Mouse (Mus musculus) hindbrain, embryonic 10.5 days (tissue): Measurements from ENCODE around the gene Iqce. TPM values are rescaled to one million over a fixed set of nuclear protein-coding genes. Genes with fewer than 3 reads are reported as not detected.

Source experiments
- DNase-seq: peaks from one replicate; pipeline ENCODE4 v3.0.0-alpha.2; 2017; ENCODE audit warnings: low spot score
- H3K27ac ChIP-seq: fragments of 300-500 bp; sonication (generic); 2 replicates; pipeline ENCODE4 v1.5.1; 2016; ENCODE audit warnings: mild to moderate bottlenecking, moderate library complexity
- H3K27me3 ChIP-seq: fragments of 300-500 bp; sonication (generic); 2 replicates; pipeline ENCODE4 v1.6.1; 2016; ENCODE audit warnings: mild to moderate bottlenecking; ENCODE audit not compliant: poor library complexity, insufficient read depth, severe bottlenecking
- H3K36me3 ChIP-seq: fragments of 300-500 bp; sonication (generic); 2 replicates; pipeline ENCODE4 v1.6.1; 2016; ENCODE audit warnings: mild to moderate bottlenecking, moderate library complexity
- H3K4me1 ChIP-seq: fragments of 300-500 bp; sonication (generic); replicated peaks from 2 replicates; pipeline ENCODE4 v1.6.1; 2016; ENCODE audit warnings: mild to moderate bottlenecking
- H3K4me3 ChIP-seq: fragments of 300-500 bp; sonication (generic); 2 replicates; pipeline ENCODE4 v1.5.1; 2016; ENCODE audit warnings: mild to moderate bottlenecking, moderate library complexity
- H3K9me3 ChIP-seq: fragments of 300-500 bp; sonication (generic); 2 replicates; pipeline ENCODE4 v1.6.1; 2016; ENCODE audit warnings: mild to moderate bottlenecking, moderate library complexity
- WGBS: fragments of 180-500 bp; shearing (Covaris S2); methylation state at CpG from one replicate; pipeline ENCODE4 v1.1.7; 2016; 5-methylcytosine and 5-hydroxymethylcytosine counted together
- polyA plus RNA-seq: library from polyadenylated mRNA; unstranded; fragments of >200 nt; fragmentation: Nextera tagmentation; extraction: Ambion mirVana; gene quantifications from 2 replicates; pipeline ENCODE4 v1.2.1, GENCODE M21; 2016

Gene Iqce
- polyA plus RNA-seq, 1 experiment from 2014 or later: 29.1 TPM

- no peak overlapping the region for H3K4me3 ChIP-seq
- H3K27ac ChIP-seq: no peak overlapping the region
- no peaks in the 10 kb centered on the region for H3K9me3 ChIP-seq
- WGBS: 86% methylated on average over 11 of the region's 11 CpGs
- DNase-seq: no peak
- H3K27me3 ChIP-seq: peaks cover 29% of the 10 kb centered on the region
- H3K4me1 ChIP-seq: peaks cover 13% of the 10 kb centered on the region
- H3K36me3 ChIP-seq: no peaks in the 10 kb centered on the region
Observed at GRCm38 (mm10) chr5:140731040-140731797, 29.0 kb upstream of the Iqce start.

GRCm38 (mm10) chr5:140726946-140727740 lies 25.0 kb upstream of the Iqce start:
- Histone ChIP-seq H3K4me3 (no peak overlapping the region), H3K4me1 (0 out of 2 replicates have a peak, but pooled peaks cover 5% of the 10 kb centered on the region), H3K36me3 (no peaks in the 10 kb centered on the region), H3K9me3 (no peaks in the 10 kb centered on the region), H3K27ac (peak overlapping the region; percentile 23; the same call in 1 of the 2 replicates), H3K27me3 (no peaks in the 10 kb centered on the region)
- DNase-seq: no peak
- WGBS: 81% methylated on average over 17 of the region's 17 CpGs

- H3K27me3 ChIP-seq: no peaks in the 10 kb centered on the region
- H3K36me3 ChIP-seq: no peaks in the 10 kb centered on the region
- no peaks in the 10 kb centered on the region for H3K9me3 ChIP-seq
- no peak overlapping the region for H3K4me3 ChIP-seq
- no peak for DNase-seq
- 0 out of 2 replicates have a peak, but pooled peaks cover 5% of the 10 kb centered on the region for H3K4me1 ChIP-seq
- WGBS: 86% methylated on average over 7 of the region's 7 CpGs
- no peak overlapping the region for H3K27ac ChIP-seq
Observed at GRCm38 (mm10) chr5:140726062-140726839, 24.1 kb upstream of the Iqce start.

GRCm38 (mm10) chr5:140723822-140724221 lies 21.6 kb upstream of the Iqce start, which contains the start of gene Amz1:
TSS of gene Amz1 (plus strand) at chr5:140724127.
- no peak within 1 kb of the TSS for H3K4me3 ChIP-seq
- no peak within 1 kb of the TSS for H3K27ac ChIP-seq
- 81% methylated on average over 13 of the region's 13 CpGs for WGBS
- H3K4me1 ChIP-seq: 0 out of 2 replicates have a peak, but pooled peaks cover 5% of the 10 kb centered on the region
- no peaks in the 10 kb centered on the region for H3K9me3 ChIP-seq
- H3K27me3 ChIP-seq: no peaks in the 10 kb centered on the region
- H3K36me3 ChIP-seq: peaks cover 15% of the 10 kb centered on the region
- no peak for DNase-seq

- Histone ChIP-seq H3K9me3 (no peaks in the 10 kb centered on the region), H3K4me3 (no peak overlapping the region), H3K27me3 (no peaks in the 10 kb centered on the region), H3K4me1 (0 out of 2 replicates have a peak, but pooled peaks cover 5% of the 10 kb centered on the region), H3K36me3 (peaks cover 32% of the 10 kb centered on the region), H3K27ac (no peak overlapping the region)
- DNase-seq: no peak
- 85% methylated on average over 3 of the region's 3 CpGs for WGBS
Observed at GRCm38 (mm10) chr5:140722121-140722520, 19.9 kb upstream of the Iqce start.

- 86% methylated on average over 7 of the region's 7 CpGs for WGBS
- Histone ChIP-seq H3K27me3 (no peaks in the 10 kb centered on the region), H3K27ac (no peak overlapping the region), H3K36me3 (peaks cover 45% of the 10 kb centered on the region), H3K9me3 (no peaks in the 10 kb centered on the region), H3K4me1 (no peaks in the 10 kb centered on the region), H3K4me3 (no peak overlapping the region)
- no peak for DNase-seq
Observed at GRCm38 (mm10) chr5:140720773-140721172, 18.6 kb upstream of the Iqce start.

GRCm38 (mm10) chr5:140711040-140711439 lies 8.9 kb upstream of the Iqce start:
- 87% methylated on average over 5 of the region's 5 CpGs for WGBS
- Histone ChIP-seq H3K27me3 (no peaks in the 10 kb centered on the region), H3K9me3 (no peaks in the 10 kb centered on the region), H3K4me3 (no peak overlapping the region), H3K36me3 (peaks cover 83% of the 10 kb centered on the region), H3K27ac (no peak overlapping the region), H3K4me1 (peaks cover 2% of the 10 kb centered on the region)
- DNase-seq: no peak

- Histone ChIP-seq H3K36me3 (peaks cover 76% of the 10 kb centered on the region), H3K27me3 (no peaks in the 10 kb centered on the region)
- 91% methylated on average over 6 of the region's 6 CpGs for WGBS
Observed at GRCm38 (mm10) chr5:140710315-140710714, 8.1 kb upstream of the Iqce start.

GRCm38 (mm10) chr5:140705501-140706171 lies 3.5 kb upstream of the Iqce start:
- 62% methylated on average over 7 of the region's 7 CpGs for WGBS
- H3K9me3 ChIP-seq: no peaks in the 10 kb centered on the region
- peak overlapping the region; percentile 98 for H3K27ac ChIP-seq
- H3K4me3 ChIP-seq: peak overlapping the region; percentile 74
- no peak for DNase-seq
- H3K36me3 ChIP-seq: peaks cover 29% of the 10 kb centered on the region
- no peaks in the 10 kb centered on the region for H3K27me3 ChIP-seq
- H3K4me1 ChIP-seq: peaks cover 43% of the 10 kb centered on the region

More at GRCm38 (mm10) chr5:140710315-140710714, 8.1 kb upstream of the Iqce start:
- Histone ChIP-seq H3K4me3 (no peak overlapping the region), H3K27ac (no peak overlapping the region), H3K9me3 (no peaks in the 10 kb centered on the region), H3K4me1 (peaks cover 9% of the 10 kb centered on the region)
- no peak for DNase-seq

- Histone ChIP-seq H3K4me1 (peaks cover 53% of the 10 kb centered on the region), H3K27me3 (no peaks in the 10 kb centered on the region), H3K27ac (peak within 1 kb of the TSS; percentile 98), H3K36me3 (peaks cover 25% of the 10 kb centered on the region), H3K9me3 (no peaks in the 10 kb centered on the region), H3K4me3 (peak within 1 kb of the TSS; percentile 74)
- under 1% methylated on average over 69 of the region's 69 CpGs for whole genome bisulfite sequencing
- DNase-seq: peak; percentile 100
Observed at GRCm38 (mm10) chr5:140704378-140705251, 2.4 kb upstream of the Iqce start, which contains the start of gene Brat1. TSS of gene Brat1 (plus strand) at chr5:140705011.
